Mouse (Mus musculus): ENCODE data around the gene Krt23.

DNA sequence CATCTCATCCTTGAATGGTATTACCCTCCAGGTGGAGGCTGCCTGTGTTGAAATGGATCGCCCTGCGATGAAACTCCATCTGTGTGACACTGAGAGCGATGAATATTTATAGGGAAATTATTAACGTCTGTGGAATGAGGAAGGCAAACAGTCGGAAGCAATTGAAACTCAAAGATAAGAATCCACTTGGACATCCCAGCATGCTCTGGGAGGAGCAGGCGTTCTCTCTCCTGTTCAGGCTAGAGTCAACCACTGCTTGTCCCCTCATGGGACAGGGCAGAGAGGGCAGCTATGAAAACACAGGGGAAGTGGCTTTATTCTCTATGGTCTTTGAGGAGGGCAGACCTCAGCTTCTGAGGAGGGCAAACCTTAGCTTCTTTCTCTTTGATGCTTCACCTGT lies 19.5 kb downstream of the Krt23 start:
- TF ChIP-seq POLR2A (IDR thresholded peaks at IDR 0.05; ENCODE audit: insufficient read depth, low read depth, low read length) (no peak), CTCF (IDR thresholded peaks at IDR 0.05; ENCODE audit: insufficient read depth, low read depth, low read length) (no peak)

Data from olfactory bulb, adult 2 months (tissue).